Mouse (Mus musculus) myocyte (in vitro differentiated cells): ENCODE measurements at regions not wholly inside any gene's neighbourhood (a gene's known extent, or its start where the extent isn't known, plus 50 kb on each side); places are given as distances from the start of the nearest gene placed in this dataset.
A peak's percentile ranks its signal among the peaks of the same experiment; 100 is the strongest.

Experiments
- H3K27me3 ChIP-seq: one replicate; pipeline ENCODE4 v1.6.1; 2011; ENCODE audit not compliant: control insufficient read depth, insufficient read depth, insufficient read length
- H3K36me3 ChIP-seq: one replicate; pipeline ENCODE4 v1.6.1; 2011; ENCODE audit not compliant: control insufficient read depth, insufficient read depth
- H3K4me2 ChIP-seq: one replicate; pipeline ENCODE4 v1.6.1; 2011; ENCODE audit warnings: low read depth, control low read depth
- H3K4me3 ChIP-seq: one replicate; pipeline ENCODE4 v1.5.1; 2011; ENCODE audit warnings: mild to moderate bottlenecking, control low read depth, moderate library complexity
- H3K79me2 ChIP-seq: one replicate; pipeline ENCODE4 v1.6.1; 2011; ENCODE audit not compliant: control insufficient read depth, insufficient read depth
- H3ac ChIP-seq: one replicate; pipeline ENCODE4 v1.6.1; 2011; ENCODE audit not compliant: control insufficient read depth, insufficient read length
- CEBPB ChIP-seq: IDR thresholded peaks from 2 replicates; pipeline ENCODE4 v1.6.1; 2011; ENCODE audit warnings: mild to moderate bottlenecking, moderate library complexity; ENCODE audit not compliant: poor library complexity, insufficient read depth, severe bottlenecking
- E2F4 ChIP-seq: IDR thresholded peaks from one replicate; pipeline ENCODE4 v1.6.1; 2011; ENCODE audit warnings: mild to moderate bottlenecking, control low read depth, moderate library complexity; ENCODE audit not compliant: insufficient read depth
- MAX ChIP-seq: IDR thresholded peaks from one replicate; pipeline ENCODE4 v1.6.1; 2011; ENCODE audit warnings: low read depth, mild to moderate bottlenecking, control low read depth
- MYOD1 ChIP-seq, 3 experiments: IDR thresholded peaks; one replicate each; pipeline ENCODE4 v1.6.1; 2011; ENCODE audit warnings: control low read depth in 2 of 3, low read depth in 2 of 3, mild to moderate bottlenecking in 2 of 3, moderate library complexity in 1 of 3; ENCODE audit not compliant: insufficient read length in 2 of 3, control insufficient read depth in 1 of 3
- MYOG ChIP-seq, 3 experiments: IDR thresholded peaks; one replicate each; pipeline ENCODE4 v1.6.1; 2011; ENCODE audit warnings: control low read depth in 2 of 3, low read depth in 2 of 3, mild to moderate bottlenecking in 2 of 3; ENCODE audit not compliant: insufficient read length in 2 of 3, control insufficient read depth in 1 of 3, insufficient read depth in 1 of 3
- POLR2A ChIP-seq: IDR thresholded peaks from one replicate; pipeline ENCODE4 v1.6.1; 2011; ENCODE audit warnings: low read depth, mild to moderate bottlenecking, control low read depth, moderate library complexity; ENCODE audit not compliant: insufficient read length
- POLR2AphosphoS2 ChIP-seq: IDR thresholded peaks from one replicate; pipeline ENCODE4 v1.6.1; 2011; ENCODE audit warnings: low read depth, control low read depth; ENCODE audit not compliant: insufficient read length
- REST ChIP-seq: IDR thresholded peaks from one replicate; pipeline ENCODE4 v1.6.1; 2011; ENCODE audit warnings: mild to moderate bottlenecking, control low read depth, moderate library complexity; ENCODE audit not compliant: insufficient read depth, insufficient read length
- SRF ChIP-seq: IDR thresholded peaks from one replicate; pipeline ENCODE4 v1.6.1; 2011; ENCODE audit warnings: low read depth; ENCODE audit not compliant: control insufficient read depth, insufficient read length
- TCF12 ChIP-seq: IDR thresholded peaks from one replicate; pipeline ENCODE4 v1.6.1; 2011; ENCODE audit warnings: mild to moderate bottlenecking, control low read depth; ENCODE audit not compliant: poor library complexity, insufficient read depth, severe bottlenecking
- TCF3 ChIP-seq: IDR thresholded peaks from one replicate; pipeline ENCODE4 v1.6.1; 2011; ENCODE audit warnings: low read depth, control low read depth; ENCODE audit not compliant: insufficient read length
- USF1 ChIP-seq: IDR thresholded peaks from one replicate; pipeline ENCODE4 v1.6.1; 2011; ENCODE audit warnings: low read depth, mild to moderate bottlenecking, control low read depth, moderate library complexity

GRCm38 (mm10) chr11:110836688-110837087 lies 131.1 kb upstream of the Kcnj16 start:
- Histone ChIP-seq H3K36me3 (no peaks in the 10 kb centered on the region), H3K4me2 (no peak overlapping the region), H3K79me2 (no peaks in the 10 kb centered on the region), H3ac (no peak overlapping the region), H3K4me3 (no peak overlapping the region), H3K27me3 (no peaks in the 10 kb centered on the region)
- TF ChIP-seq TCF3: no peak
- no peak for TF ChIP-seq MYOD1 (IDR thresholded peaks at IDR 0.05; ENCODE audit: control insufficient read depth in 1 of 3, insufficient read length in 2 of 3, low read depth in 2 of 3)
- no peak for TF ChIP-seq SRF
- TF ChIP-seq USF1: no peak

- H3K4me2 ChIP-seq: no peak overlapping the region
- no peak overlapping the region for H3ac ChIP-seq
- no peaks in the 10 kb centered on the region for H3K79me2 ChIP-seq
- TF ChIP-seq E2F4 (no peak), SRF (no peak)
- no peaks in the 10 kb centered on the region for H3K27me3 ChIP-seq
- no peak overlapping the region for H3K4me3 ChIP-seq
- H3K36me3 ChIP-seq: no peaks in the 10 kb centered on the region
Measured at GRCm38 (mm10) chr11:110839316-110839715, 128.5 kb upstream of the Kcnj16 start.

GRCm38 (mm10) chr11:110868319-110868718 lies 99.5 kb upstream of the Kcnj16 start:
- no peak overlapping the region for H3ac ChIP-seq
- no peaks in the 10 kb centered on the region for H3K36me3 ChIP-seq
- no peak overlapping the region for H3K4me2 ChIP-seq
- H3K4me3 ChIP-seq: no peak overlapping the region
- no peaks in the 10 kb centered on the region for H3K27me3 ChIP-seq
- TF ChIP-seq MYOG (IDR thresholded peaks at IDR 0.05; ENCODE audit: control insufficient read depth in 1 of 3, insufficient read depth in 1 of 3, insufficient read length in 2 of 3, low read depth in 2 of 3) (no peak), POLR2A (no peak), CEBPB (no peak), MAX (no peak), E2F4 (no peak), REST (no peak)
- H3K79me2 ChIP-seq: no peaks in the 10 kb centered on the region

- Histone ChIP-seq H3K79me2 (no peaks in the 10 kb centered on the region), H3K4me3 (no peak overlapping the region), H3K36me3 (no peaks in the 10 kb centered on the region), H3K27me3 (no peaks in the 10 kb centered on the region), H3K4me2 (no peak overlapping the region), H3ac (no peak overlapping the region)
- TF ChIP-seq CEBPB (no peak), MYOD1 (IDR thresholded peaks at IDR 0.05; ENCODE audit: control insufficient read depth in 1 of 3, insufficient read length in 2 of 3, low read depth in 2 of 3) (no peak), TCF12 (no peak), POLR2A (no peak), SRF (no peak), MAX (no peak), MYOG (IDR thresholded peaks at IDR 0.05; ENCODE audit: control insufficient read depth in 1 of 3, insufficient read depth in 1 of 3, insufficient read length in 2 of 3, low read depth in 2 of 3) (no peak), E2F4 (no peak), POLR2AphosphoS2 (no peak)
Measured at GRCm38 (mm10) chr11:110870133-110870532, 97.7 kb upstream of the Kcnj16 start.

- TF ChIP-seq SRF (no peak), CEBPB (no peak; the same call in 1 of the 2 replicates), TCF12 (peak; percentile 78), MYOG (IDR thresholded peaks at IDR 0.05; ENCODE audit: control insufficient read depth in 1 of 3, insufficient read depth in 1 of 3, insufficient read length in 2 of 3, low read depth in 2 of 3) (peak; percentile 77 to 92 (median 86)), MYOD1 (IDR thresholded peaks at IDR 0.05; ENCODE audit: control insufficient read depth in 1 of 3, insufficient read length in 2 of 3, low read depth in 2 of 3) (peak; percentile 87 to 99 (median 96)), REST (no peak), POLR2AphosphoS2 (no peak), USF1 (no peak), POLR2A (no peak), TCF3 (no peak), E2F4 (no peak), MAX (no peak)
- no peak overlapping the region for H3K4me2 ChIP-seq
- H3K36me3 ChIP-seq: no peaks in the 10 kb centered on the region
- no peaks in the 10 kb centered on the region for H3K27me3 ChIP-seq
- H3K4me3 ChIP-seq: no peak overlapping the region
- H3K79me2 ChIP-seq: no peaks in the 10 kb centered on the region
- no peak overlapping the region for H3ac ChIP-seq
Measured at GRCm38 (mm10) chr11:110874626-110875025, 93.2 kb upstream of the Kcnj16 start.
